Mouse (Mus musculus) testis, adult 2 months (tissue): ENCODE results near the gene Irf8.

ENCODE experiments used
- CTCF ChIP-seq: fragments of 200-500 bp; IDR thresholded peaks from 2 replicates; pipeline ENCODE4 v1.5.1; 2012; ENCODE audit warnings: low read depth, mild to moderate bottlenecking, inconsistent platforms, low read length, moderate library complexity; ENCODE audit not compliant: control insufficient read depth, insufficient read depth, insufficient replicate concordance
- POLR2A ChIP-seq: fragments of 200-500 bp; IDR thresholded peaks from 2 replicates; pipeline ENCODE4 v1.6.1; 2012; ENCODE audit warnings: low read depth, mild to moderate bottlenecking, inconsistent platforms, low read length, moderate library complexity; ENCODE audit not compliant: control insufficient read depth

DNA sequence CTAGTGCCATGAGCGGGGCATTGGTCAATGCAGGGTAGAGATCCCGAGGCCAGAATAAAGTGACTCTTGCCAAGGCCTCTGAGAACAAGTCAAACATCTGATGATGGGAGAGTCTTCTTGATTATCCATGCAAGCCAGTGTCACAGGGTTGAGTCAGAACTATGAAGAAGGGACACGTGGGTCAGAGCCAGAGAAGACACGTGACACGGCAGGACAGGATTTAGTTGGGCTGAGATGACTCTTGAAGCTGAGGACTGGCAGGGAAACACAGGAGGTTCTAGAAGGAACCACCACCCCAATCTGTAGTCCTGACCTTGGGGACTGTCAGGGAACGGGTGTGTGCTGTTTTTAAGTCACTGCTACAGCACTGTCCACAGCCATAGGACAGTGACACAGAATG lies 23.7 kb downstream of the Irf8 start:
- TF ChIP-seq CTCF (no peak), POLR2A (no peak)
